Mouse (Mus musculus) heart, embryonic 16.5 days (tissue): ENCODE results near the gene H2-Q10. TPM values are rescaled to one million over a fixed set of nuclear protein-coding genes. Genes with fewer than 3 reads are reported as not detected.
"Not testable (repeated sequence)": the region's sequence is repeated elsewhere in the genome, so short reads cannot be mapped to it uniquely, and the experiment has no call there.

Source experiments
- ATAC-seq: fragments of 200-750 bp; cut with Nextera tagmentation; replicated peaks from 2 replicates; pipeline ENCODE4 v1.8.0; 2017; ENCODE audit warnings: moderate number of reproducible peaks; ENCODE audit not compliant: insufficient read depth, low FRiP score; ENCODE audit errors: extremely low read depth
- H3K27ac ChIP-seq: fragments of 300-500 bp; sonication (generic); 2 replicates; pipeline ENCODE4 v1.5.1; 2014; ENCODE audit warnings: mild to moderate bottlenecking, low read length, control low read depth, moderate library complexity
- H3K27me3 ChIP-seq: fragments of 300-500 bp; sonication (generic); 2 replicates; pipeline ENCODE4 v1.6.1; 2014; ENCODE audit warnings: low read length, mixed read lengths; ENCODE audit not compliant: control insufficient read depth, insufficient read depth
- H3K36me3 ChIP-seq: fragments of 300-500 bp; sonication (generic); 2 replicates; pipeline ENCODE4 v1.6.1; 2014; ENCODE audit not compliant: control insufficient read depth, insufficient read depth
- H3K4me1 ChIP-seq: fragments of 300-500 bp; sonication (generic); 2 replicates; pipeline ENCODE4 v1.6.1; 2014; ENCODE audit warnings: low read length, mixed read lengths; ENCODE audit not compliant: control insufficient read depth, insufficient read depth
- H3K4me2 ChIP-seq: fragments of 300-500 bp; sonication (generic); 2 replicates; pipeline ENCODE4 v1.6.1; 2014; ENCODE audit warnings: low read depth, mild to moderate bottlenecking, control low read depth, low read length
- H3K4me3 ChIP-seq: fragments of 300-500 bp; sonication (generic); 2 replicates; pipeline ENCODE4 v1.5.1; 2014; ENCODE audit warnings: mild to moderate bottlenecking, control low read depth, low read length
- H3K9ac ChIP-seq: fragments of 300-500 bp; sonication (generic); 2 replicates; pipeline ENCODE4 v1.6.1; 2014; ENCODE audit warnings: low read length, control low read depth
- H3K9me3 ChIP-seq: fragments of 300-500 bp; sonication (generic); replicated peaks from 2 replicates; pipeline ENCODE4 v1.6.1; 2016; ENCODE audit warnings: low read length; ENCODE audit not compliant: control insufficient read depth
- WGBS: fragments of 180-500 bp; shearing (Covaris S2); extraction: QIAGEN DNeasy Blood & Tissue Kit; methylation state at CpG from one replicate; pipeline ENCODE4 v1.1.7; 2014; 5-methylcytosine and 5-hydroxymethylcytosine counted together
- polyA plus RNA-seq: library from polyadenylated mRNA; unstranded; fragments of >200 nt; fragmentation: Nextera tagmentation; extraction: Ambion mirVana; gene quantifications from 2 replicates; pipeline ENCODE4 v1.2.1, GENCODE M21; 2015

The H2-Q10 gene
- polyA plus RNA-seq, 1 experiment from 2014 or later = 0.58 TPM

- H3K27me3 ChIP-seq, H3K36me3 ChIP-seq, H3K9me3 ChIP-seq, H3K4me1 ChIP-seq, H3K4me3 ChIP-seq, ATAC-seq, H3K9ac ChIP-seq, H3K27ac ChIP-seq: not testable (repeated sequence)
- H3K4me2 ChIP-seq = peak overlapping the region; percentile 86; the same call in 1 of the 2 replicates
- 42% methylated on average over 26 of the region's 27 CpGs for WGBS
Observed at GRCm38 (mm10) chr17:35439925-35440645, 29.8 kb upstream of the H2-Q10 start.

- ATAC-seq, H3K9me3 ChIP-seq, H3K9ac ChIP-seq, H3K4me3 ChIP-seq, H3K36me3 ChIP-seq, H3K27me3 ChIP-seq, H3K27ac ChIP-seq, H3K4me2 ChIP-seq, H3K4me1 ChIP-seq: not testable (repeated sequence)
- 81% methylated on average over 2 of the region's 2 CpGs for WGBS
Observed at GRCm38 (mm10) chr17:35442376-35442775, 27.5 kb upstream of the H2-Q10 start.

- not testable (repeated sequence) for H3K27me3 ChIP-seq, H3K9ac ChIP-seq, H3K9me3 ChIP-seq, H3K4me3 ChIP-seq, H3K36me3 ChIP-seq, ATAC-seq, H3K27ac ChIP-seq, H3K4me1 ChIP-seq, H3K4me2 ChIP-seq
- 82% methylated on average over 2 of the region's 2 CpGs for WGBS
Observed at GRCm38 (mm10) chr17:35444510-35444909, 25.4 kb upstream of the H2-Q10 start.

- H3K27ac ChIP-seq, H3K4me2 ChIP-seq, H3K9ac ChIP-seq, ATAC-seq, H3K4me3 ChIP-seq, H3K27me3 ChIP-seq, H3K9me3 ChIP-seq, H3K4me1 ChIP-seq, H3K36me3 ChIP-seq: not testable (repeated sequence)
- WGBS = no CpG with 5 or more reads among the region's 1 CpGs
Observed at GRCm38 (mm10) chr17:35458247-35458646, 11.6 kb upstream of the H2-Q10 start.

GRCm38 (mm10) chr17:35460513-35461341 is 9.2 kb upstream of the H2-Q10 start:
- not testable (repeated sequence) for H3K27ac ChIP-seq, H3K4me3 ChIP-seq, H3K4me2 ChIP-seq, H3K9ac ChIP-seq, H3K4me1 ChIP-seq, H3K9me3 ChIP-seq, ATAC-seq, H3K36me3 ChIP-seq, H3K27me3 ChIP-seq
- WGBS = 59% methylated on average over 3 of the region's 9 CpGs

- ATAC-seq = not testable (repeated sequence)
Observed at GRCm38 (mm10) chr17:35465651-35466050, 4.2 kb upstream of the H2-Q10 start.

GRCm38 (mm10) chr17:35468936-35469335 is 953 bp upstream of the H2-Q10 start:
- not testable (repeated sequence) for H3K36me3 ChIP-seq, ATAC-seq, H3K9me3 ChIP-seq, H3K27ac ChIP-seq, H3K4me1 ChIP-seq, H3K4me3 ChIP-seq, H3K9ac ChIP-seq, H3K4me2 ChIP-seq
- WGBS = 28% methylated on average over 3 of the region's 3 CpGs
- peaks cover 32% of the 10 kb centered on the region for H3K27me3 ChIP-seq

More at GRCm38 (mm10) chr17:35465651-35466050, 4.2 kb upstream of the H2-Q10 start:
- WGBS = 6% methylated on average over 8 of the region's 8 CpGs
- not testable (repeated sequence) for H3K4me1 ChIP-seq, H3K9ac ChIP-seq, H3K4me2 ChIP-seq, H3K27ac ChIP-seq, H3K4me3 ChIP-seq, H3K9me3 ChIP-seq, H3K36me3 ChIP-seq
- H3K27me3 ChIP-seq = peaks cover 23% of the 10 kb centered on the region

- ATAC-seq = no peak
- 2% methylated on average over 9 of the region's 9 CpGs for WGBS
- Histone ChIP-seq H3K9ac (no peak overlapping the region), H3K4me3 (no peak overlapping the region), H3K4me2 (no peak overlapping the region), H3K27ac (no peak overlapping the region), H3K4me1 (no peaks in the 10 kb centered on the region), H3K27me3 (no peaks in the 10 kb centered on the region), H3K9me3 (no peaks in the 10 kb centered on the region), H3K36me3 (no peaks in the 10 kb centered on the region)
Observed at GRCm38 (mm10) chr17:35484066-35484465, 14.2 kb downstream of the H2-Q10 start.

- ATAC-seq = 0 out of 2 replicates have a peak, but pooled peaks have one; percentile 55
- H3K36me3 ChIP-seq = no peaks in the 10 kb centered on the region
- H3K27ac ChIP-seq = peak overlapping the region; percentile 46
- H3K27me3 ChIP-seq = no peaks in the 10 kb centered on the region
- no peak overlapping the region for H3K4me3 ChIP-seq
- no peak overlapping the region for H3K4me2 ChIP-seq
- no peak overlapping the region for H3K9ac ChIP-seq
- H3K9me3 ChIP-seq = no peaks in the 10 kb centered on the region
- 27% methylated on average over 4 of the region's 4 CpGs for WGBS
- no peaks in the 10 kb centered on the region for H3K4me1 ChIP-seq
Observed at GRCm38 (mm10) chr17:35485702-35486101, 15.8 kb downstream of the H2-Q10 start.
